Mouse (Mus musculus): ENCODE measurements at regions not wholly inside any gene's neighbourhood (a gene's known extent, or its start where the extent isn't known, plus 50 kb on each side); places are given as distances from the start of the nearest gene placed in this dataset.
A peak's percentile ranks its signal among the peaks of the same experiment; 100 is the strongest.

GRCm38 (mm10) chr7:75923951-75924467 is 75.9 kb downstream of the Klhl25 start:
- no peak for DNase-seq (ENCODE audit: low spot score in 2 of 2)

- peak; percentile 36 to 57 for DNase-seq (ENCODE audit: low spot score in 2 of 2)
Measured at GRCm38 (mm10) chr7:75927537-75927936, 79.4 kb downstream of the Klhl25 start.

DNA sequence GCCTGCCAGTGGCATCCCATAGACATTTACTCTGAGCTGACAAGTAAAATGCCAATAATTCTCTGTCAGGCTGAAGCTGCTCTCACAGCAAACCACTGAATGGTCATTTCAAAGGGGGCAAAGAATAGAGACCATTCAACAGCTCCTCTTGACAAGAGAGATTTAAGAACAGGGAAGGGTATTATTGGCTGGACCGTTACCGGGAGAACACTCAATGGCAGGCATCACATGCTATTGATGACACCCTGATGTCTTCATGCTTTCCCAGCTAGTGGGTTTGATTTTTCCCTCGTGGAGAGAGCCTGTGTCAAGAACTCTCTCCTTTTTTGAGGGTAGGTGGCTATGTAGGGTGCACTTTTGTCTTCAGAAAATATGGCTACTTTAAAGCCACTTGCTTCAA is 95.7 kb downstream of the Klhl25 start:
- no peak for DNase-seq (ENCODE audit: low spot score in 2 of 2)

GRCm38 (mm10) chr7:75955671-75956070 is 107.6 kb downstream of the Klhl25 start:
- DNase-seq (ENCODE audit: low spot score in 2 of 2): no peak

- DNase-seq (ENCODE audit: low spot score in 2 of 2): no peak
Measured at GRCm38 (mm10) chr7:75957366-75957765, 109.3 kb downstream of the Klhl25 start.

- DNase-seq (ENCODE audit: low spot score in 2 of 2): no peak
Measured at GRCm38 (mm10) chr7:75959903-75960620, 112.0 kb downstream of the Klhl25 start.

DNA sequence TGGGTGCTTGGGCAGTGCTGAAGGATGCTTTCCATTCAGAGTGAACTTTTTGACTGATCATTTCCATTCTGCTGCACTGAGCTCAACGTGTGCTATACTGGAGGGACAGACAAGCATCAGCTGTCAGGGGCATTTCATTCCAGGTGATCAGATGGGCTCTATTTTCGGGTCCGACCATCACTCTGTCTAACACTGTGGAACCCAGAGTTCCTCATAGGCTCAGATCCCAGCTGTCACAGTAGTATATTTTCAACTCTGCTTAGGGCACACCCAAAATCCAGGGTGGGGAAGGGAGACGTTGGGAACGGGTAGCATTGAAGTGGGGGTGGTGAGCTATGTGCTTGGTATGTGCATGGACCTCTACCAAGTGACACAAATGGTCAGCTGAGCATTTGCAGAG is 120.1 kb downstream of the Klhl25 start:
- DNase-seq (ENCODE audit: low spot score in 2 of 2): no peak

- DNase-seq (ENCODE audit: low spot score in 2 of 2): no peak
Measured at GRCm38 (mm10) chr7:75970914-75971313, 122.8 kb downstream of the Klhl25 start.

DNA sequence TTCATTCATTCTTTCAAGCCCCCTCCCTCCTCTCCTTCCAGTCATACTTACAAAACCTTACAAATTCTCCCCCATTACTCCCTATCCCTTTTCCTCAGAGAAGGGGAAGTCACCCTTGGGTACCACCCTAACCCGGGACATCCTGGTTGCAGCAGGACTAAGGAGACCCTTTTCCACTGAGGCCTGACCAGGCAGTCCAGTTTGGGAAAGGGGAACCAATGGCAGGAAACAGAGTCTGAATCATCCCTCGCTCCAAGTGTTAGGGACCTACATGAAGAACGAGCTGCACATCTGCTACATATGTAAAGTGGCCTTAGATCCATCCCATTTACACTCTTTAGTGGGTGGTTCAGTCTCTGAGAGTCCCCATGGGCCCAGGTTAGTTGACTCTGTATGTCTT is 123.6 kb downstream of the Klhl25 start:
- DNase-seq (ENCODE audit: low spot score in 2 of 2): no peak

- no peak for DNase-seq (ENCODE audit: low spot score in 2 of 2)
Measured at GRCm38 (mm10) chr7:75981560-75981959, 133.4 kb downstream of the Klhl25 start.

- DNase-seq (ENCODE audit: low spot score in 2 of 2): peak; percentile 2 to 22
Measured at GRCm38 (mm10) chr7:75983029-75983808, 135.1 kb downstream of the Klhl25 start.

DNA sequence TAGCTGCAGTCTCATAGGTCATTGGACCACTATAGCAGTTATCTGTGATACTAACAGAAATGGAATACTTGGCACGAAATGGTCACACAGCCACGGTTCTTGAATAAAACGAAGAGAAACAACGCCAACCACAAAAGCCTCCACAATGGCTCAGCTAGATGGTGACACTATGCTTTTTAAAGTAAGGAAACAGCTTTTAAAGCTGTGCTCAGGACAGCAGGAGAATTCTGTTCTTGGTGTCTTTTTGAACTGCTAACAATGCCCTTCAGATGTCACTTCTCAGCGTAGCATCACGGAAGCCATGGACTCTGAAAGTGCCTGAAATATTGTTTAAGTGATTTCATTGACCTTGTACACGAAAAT is 135.7 kb downstream of the Klhl25 start:
- no peak for DNase-seq (ENCODE audit: low spot score in 2 of 2)

DNA sequence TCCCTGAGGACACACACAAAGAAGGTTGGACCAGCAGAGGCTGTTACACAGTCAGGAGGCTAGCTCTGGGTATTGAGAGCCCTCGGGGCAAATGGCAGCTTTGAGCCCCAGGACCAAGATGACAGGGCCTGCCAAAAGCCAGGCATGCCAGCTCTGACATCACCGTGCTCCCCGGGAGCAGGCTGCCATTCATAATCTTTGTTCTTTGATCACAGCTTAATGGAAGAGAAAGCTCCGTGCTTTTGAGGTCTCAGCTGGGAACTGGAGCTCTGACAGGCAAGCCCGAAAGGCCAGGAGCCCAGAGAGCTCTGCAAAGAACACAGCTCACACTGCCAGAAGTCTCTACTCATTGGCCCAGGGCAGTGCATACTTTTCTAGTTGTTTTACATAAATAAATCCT is 150.7 kb downstream of the Klhl25 start:
- DNase-seq (ENCODE audit: low spot score in 2 of 2): peak; percentile 2 to 12

DNA sequence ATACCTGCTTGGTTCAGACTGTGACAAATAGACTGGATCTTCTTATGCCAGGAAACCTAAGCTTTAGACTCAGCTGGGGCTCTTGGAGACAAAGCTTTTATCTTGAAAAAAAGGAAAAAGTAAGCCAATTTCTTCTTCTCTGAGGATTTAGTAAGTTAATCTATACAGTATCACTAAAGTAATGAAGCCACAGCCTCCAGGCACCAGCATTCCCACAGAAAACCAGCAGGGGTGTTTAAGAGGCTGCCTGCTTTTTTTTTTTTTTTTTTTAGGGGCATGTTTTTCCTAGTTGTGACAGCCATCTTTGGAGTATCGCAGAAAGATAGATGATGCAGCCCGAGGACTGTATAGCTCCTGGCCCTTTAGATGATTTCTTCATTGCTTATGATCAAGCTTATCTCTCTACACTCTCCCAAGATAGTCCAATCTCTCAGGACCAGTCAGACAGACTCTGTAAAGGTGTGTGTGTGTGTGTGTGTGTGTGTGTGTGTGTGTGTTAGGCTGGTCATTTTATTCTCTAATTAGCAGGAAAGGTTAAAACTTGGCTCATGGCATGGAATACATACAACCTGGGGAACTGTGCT is 151.3 kb downstream of the Klhl25 start:
- no peak for DNase-seq (ENCODE audit: low spot score in 2 of 2)

DNA sequence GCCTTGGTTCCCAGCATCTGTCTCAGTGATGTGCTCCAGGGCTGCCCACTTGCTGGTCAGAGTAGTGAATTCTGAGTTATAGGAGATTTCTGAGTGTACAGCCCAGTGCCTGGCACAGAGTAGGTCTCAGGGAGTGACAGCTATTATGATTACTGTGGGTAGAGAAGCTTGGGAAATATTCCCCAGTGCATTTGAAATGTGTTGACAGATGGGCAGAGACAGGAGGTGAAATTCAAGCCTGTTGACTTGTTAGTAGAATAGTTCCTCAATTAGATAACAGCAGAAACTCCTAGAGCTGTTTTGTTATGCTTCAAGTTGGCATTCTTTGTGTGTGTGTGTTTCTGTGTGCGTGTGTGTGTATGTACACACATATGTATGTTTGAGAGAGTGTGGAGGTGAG is 152.9 kb downstream of the Klhl25 start:
- no peak for DNase-seq (ENCODE audit: low spot score in 2 of 2)

DNA sequence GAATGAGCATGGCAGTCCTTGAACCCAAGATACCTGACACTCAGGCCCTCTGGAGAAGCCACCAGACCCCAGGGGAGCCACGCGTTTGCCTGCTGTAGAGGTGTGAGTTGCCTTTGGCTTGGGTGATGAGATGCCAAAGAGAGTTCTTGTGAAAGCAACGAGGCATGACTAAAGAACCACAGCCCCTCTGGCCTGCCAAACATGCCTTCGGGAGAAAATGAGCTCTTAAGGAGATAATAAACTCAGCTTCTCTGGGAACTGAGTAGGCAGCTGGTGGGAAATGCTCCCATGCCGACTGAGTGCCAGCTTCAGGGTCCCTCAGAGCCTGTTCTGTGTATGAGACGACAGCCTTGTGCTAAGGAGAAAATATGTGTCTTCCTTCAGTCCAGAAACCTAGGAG is 160.1 kb downstream of the Klhl25 start:
- no peak for DNase-seq (ENCODE audit: low spot score in 2 of 2)

DNA sequence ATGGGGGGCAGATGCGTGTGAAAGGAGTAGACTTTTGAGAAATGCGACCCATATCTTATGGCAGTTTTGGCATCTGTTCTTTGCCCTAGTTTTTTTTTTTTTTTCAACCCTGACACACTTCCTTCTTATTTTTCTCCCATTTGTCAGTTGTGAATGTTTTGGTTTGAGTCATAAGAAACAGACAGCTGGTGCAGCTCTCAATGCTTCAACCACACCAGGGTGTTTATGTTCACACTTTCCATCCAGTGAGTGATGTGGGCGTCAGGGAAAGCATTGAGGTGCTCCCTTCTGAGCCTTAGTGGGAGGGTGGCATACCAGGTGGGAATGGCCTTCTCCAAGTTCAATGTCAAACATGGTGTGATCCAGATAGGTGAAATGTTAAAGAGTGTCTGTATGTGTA is 181.9 kb upstream of the Agbl1 start:
- peak; percentile 43 to 59 for DNase-seq (ENCODE audit: low spot score in 2 of 2)

GRCm38 (mm10) chr7:76049342-76049741 is 180.3 kb upstream of the Agbl1 start:
- no peak for DNase-seq (ENCODE audit: low spot score in 2 of 2)

DNA sequence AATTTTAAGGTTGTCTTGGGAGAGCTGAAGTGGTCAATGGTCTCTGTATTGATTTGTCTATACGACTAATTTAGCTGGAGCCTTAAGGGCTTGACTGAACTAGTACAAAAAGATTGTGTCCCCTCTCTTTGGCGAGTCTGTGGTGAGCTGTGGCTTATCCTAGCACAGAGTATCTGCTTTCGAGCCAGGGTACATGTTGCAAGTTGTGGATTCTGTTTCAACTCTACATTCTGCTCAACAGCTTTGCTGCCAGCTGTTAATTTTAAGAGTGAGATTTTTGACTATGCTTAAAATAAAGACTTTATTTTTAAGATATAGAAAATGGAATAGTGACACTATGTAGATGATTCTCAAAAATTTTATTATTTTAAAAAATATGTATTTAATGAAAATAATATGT is 175.8 kb upstream of the Agbl1 start:
- DNase-seq (ENCODE audit: low spot score in 2 of 2): peak in 1 of 2 experiments; percentile 10

DNA sequence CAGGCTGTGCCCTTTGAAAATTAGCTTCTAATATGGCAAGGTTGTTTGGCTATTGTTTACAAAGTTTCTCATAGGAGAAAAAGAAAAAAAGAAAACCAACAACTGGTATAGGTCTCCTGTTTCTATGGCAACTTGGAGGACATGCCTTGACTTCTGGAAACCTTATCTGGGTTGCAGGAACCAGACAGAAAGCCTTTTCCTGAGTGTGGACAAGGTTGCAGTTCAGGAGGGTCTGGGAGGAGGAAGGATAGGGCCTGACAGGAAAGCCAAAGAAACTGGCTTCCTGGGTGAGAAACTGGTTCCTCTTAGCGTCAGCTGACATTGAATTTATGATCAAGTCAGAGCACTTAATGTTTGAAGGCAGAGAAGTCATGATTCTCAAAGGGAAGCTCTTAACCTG is 130.5 kb upstream of the Agbl1 start:
- no peak for DNase-seq (ENCODE audit: low spot score in 2 of 2)

DNA sequence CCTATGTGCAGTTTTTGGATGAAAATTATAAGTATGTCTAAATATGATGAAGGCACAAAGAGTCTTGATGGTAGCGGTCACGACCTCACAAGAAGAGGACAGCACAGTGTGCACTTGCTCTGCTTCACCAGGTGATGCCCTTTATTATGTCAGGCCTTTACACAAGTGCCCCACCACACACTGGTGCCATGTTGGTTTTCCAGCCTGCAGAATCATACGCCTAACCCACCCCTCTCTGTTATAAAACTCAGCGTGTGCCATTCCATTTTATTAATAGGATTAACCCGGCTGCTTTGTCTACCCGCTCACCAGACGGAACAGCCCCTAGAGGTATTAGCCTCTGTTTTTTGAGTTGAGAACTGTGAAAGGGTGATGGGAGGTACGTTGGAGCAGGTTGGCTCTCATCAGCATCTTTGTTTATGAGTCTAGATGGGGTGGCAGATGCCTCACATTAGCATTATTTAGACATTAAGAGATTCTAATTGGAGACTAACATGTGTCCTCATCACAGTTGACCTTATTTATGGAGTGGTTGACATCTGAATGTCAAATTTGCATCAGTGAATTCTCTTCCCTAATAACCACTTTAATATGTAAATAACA is 108.3 kb upstream of the Agbl1 start:
- no peak for DNase-seq (ENCODE audit: low spot score in 2 of 2)

DNA sequence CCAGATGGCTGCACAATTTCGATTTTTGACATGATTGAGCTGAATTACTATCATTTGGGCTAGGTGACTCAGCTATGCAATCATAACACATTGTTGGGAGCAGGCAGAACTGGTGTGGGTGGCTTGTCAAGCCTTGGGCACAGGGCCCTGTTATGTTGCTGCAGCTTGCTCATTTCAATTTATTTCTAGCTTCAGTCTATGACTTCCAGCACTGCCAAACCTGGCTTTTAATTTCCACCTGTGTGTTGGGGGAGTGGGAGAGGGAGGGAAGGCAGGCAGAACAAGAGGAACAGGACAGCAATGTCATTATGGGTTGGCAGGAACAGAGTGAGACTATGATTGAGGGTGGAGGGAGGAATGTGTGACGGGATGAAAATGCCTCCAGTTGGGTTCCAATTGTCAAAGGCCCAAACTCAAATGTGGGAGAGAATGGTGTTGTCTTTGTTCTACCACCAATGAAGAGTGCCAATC is 102.0 kb upstream of the Agbl1 start:
- DNase-seq (ENCODE audit: low spot score in 2 of 2): peak; percentile 59 to 79

All from right cerebral cortex, adult 2 months (tissue).